Mouse (Mus musculus): ENCODE measurements at regions not wholly inside any gene's neighbourhood (a gene's known extent, or its start where the extent isn't known, plus 50 kb on each side); places are given as distances from the start of the nearest gene placed in this dataset.

- Histone ChIP-seq H3K9ac (no peak overlapping the region), H3K27me3 (no peaks in the 10 kb centered on the region), H3K9me3 (no peaks in the 10 kb centered on the region), H3K36me3 (replicated peaks) (no peaks in the 10 kb centered on the region), H3K4me2 (no peak overlapping the region), H3K4me3 (replicated peaks) (no peak overlapping the region), H3K4me1 (no peaks in the 10 kb centered on the region), H3K27ac (no peak overlapping the region)
- ATAC-seq (ENCODE audit: low FRiP score) = no peak
- 31% methylated on average over 3 of the region's 3 CpGs for WGBS
These were observed 56.7 kb upstream of the Igsf9b start for GRCm38 (mm10) chr9:27242325-27242724.

GRCm38 (mm10) chr9:27240926-27241325 lies 58.1 kb upstream of the Igsf9b start:
- H3K9ac ChIP-seq = no peak overlapping the region
- H3K4me2 ChIP-seq = no peak overlapping the region
- H3K4me1 ChIP-seq = no peaks in the 10 kb centered on the region
- ATAC-seq (ENCODE audit: low FRiP score) = no peak
- H3K36me3 ChIP-seq (replicated peaks) = no peaks in the 10 kb centered on the region
- H3K4me3 ChIP-seq (replicated peaks) = no peak overlapping the region
- H3K27me3 ChIP-seq = no peaks in the 10 kb centered on the region
- H3K9me3 ChIP-seq = no peaks in the 10 kb centered on the region
- H3K27ac ChIP-seq = no peak overlapping the region
- 71% methylated on average over 3 of the region's 3 CpGs for WGBS

- no peak overlapping the region for H3K4me2 ChIP-seq
- H3K36me3 ChIP-seq (replicated peaks) = no peaks in the 10 kb centered on the region
- no peaks in the 10 kb centered on the region for H3K27me3 ChIP-seq
- ATAC-seq (ENCODE audit: low FRiP score) = no peak
- no peak overlapping the region for H3K4me3 ChIP-seq (replicated peaks)
- H3K9me3 ChIP-seq = no peaks in the 10 kb centered on the region
- WGBS = 85% methylated on average over 3 of the region's 3 CpGs
- H3K9ac ChIP-seq = no peak overlapping the region
- no peaks in the 10 kb centered on the region for H3K4me1 ChIP-seq
- no peak overlapping the region for H3K27ac ChIP-seq
These were observed 58.5 kb upstream of the Igsf9b start for GRCm38 (mm10) chr9:27240491-27240890.

- H3K27me3 ChIP-seq = no peaks in the 10 kb centered on the region
- WGBS = 24% methylated on average over 4 of the region's 4 CpGs
- H3K4me1 ChIP-seq = no peaks in the 10 kb centered on the region
- H3K9me3 ChIP-seq = no peaks in the 10 kb centered on the region
- no peak overlapping the region for H3K4me2 ChIP-seq
- no peak overlapping the region for H3K4me3 ChIP-seq (replicated peaks)
- no peaks in the 10 kb centered on the region for H3K36me3 ChIP-seq (replicated peaks)
- peak; percentile 60; the same call in 1 of the 2 replicates for ATAC-seq (ENCODE audit: low FRiP score)
- no peak overlapping the region for H3K27ac ChIP-seq
- no peak overlapping the region for H3K9ac ChIP-seq
These were observed 66.3 kb upstream of the Igsf9b start for GRCm38 (mm10) chr9:27232692-27233091.

GRCm38 (mm10) chr9:27227458-27227857 lies 71.5 kb upstream of the Igsf9b start:
- WGBS = 93% methylated on average over 7 of the region's 7 CpGs
- no peak for ATAC-seq (ENCODE audit: low FRiP score)
- H3K27ac ChIP-seq = no peak overlapping the region

GRCm38 (mm10) chr9:27221183-27221582 lies 66.0 kb upstream of the Jam3 start:
- no peak overlapping the region for H3K27ac ChIP-seq
- H3K36me3 ChIP-seq (replicated peaks) = no peaks in the 10 kb centered on the region
- H3K9ac ChIP-seq = no peak overlapping the region
- H3K9me3 ChIP-seq = peaks cover 4% of the 10 kb centered on the region; the same call in 1 of the 2 replicates
- WGBS = 84% methylated on average over 7 of the region's 7 CpGs
- no peak overlapping the region for H3K4me3 ChIP-seq (replicated peaks)
- no peaks in the 10 kb centered on the region for H3K4me1 ChIP-seq
- no peak for ATAC-seq (ENCODE audit: low FRiP score)
- H3K4me2 ChIP-seq = no peak overlapping the region
- no peaks in the 10 kb centered on the region for H3K27me3 ChIP-seq

More at GRCm38 (mm10) chr9:27227458-27227857, 71.5 kb upstream of the Igsf9b start:
- Histone ChIP-seq H3K36me3 (replicated peaks) (no peaks in the 10 kb centered on the region), H3K4me1 (no peaks in the 10 kb centered on the region), H3K9ac (no peak overlapping the region), H3K4me3 (replicated peaks) (no peak overlapping the region), H3K27me3 (no peaks in the 10 kb centered on the region), H3K9me3 (no peaks in the 10 kb centered on the region), H3K4me2 (no peak overlapping the region)

GRCm38 (mm10) chr9:27216024-27216423 lies 60.8 kb upstream of the Jam3 start:
- Histone ChIP-seq H3K36me3 (replicated peaks) (no peaks in the 10 kb centered on the region), H3K27ac (no peak overlapping the region), H3K4me2 (no peak overlapping the region), H3K4me3 (replicated peaks) (no peak overlapping the region), H3K9ac (no peak overlapping the region), H3K4me1 (no peaks in the 10 kb centered on the region), H3K9me3 (peaks cover under 1% of the 10 kb centered on the region; the same call in 1 of the 2 replicates), H3K27me3 (peaks cover 4% of the 10 kb centered on the region; the same call in 1 of the 2 replicates)
- 90% methylated on average over 7 of the region's 7 CpGs for WGBS
- no peak for ATAC-seq (ENCODE audit: low FRiP score)

GRCm38 (mm10) chr9:27214023-27214422 lies 58.8 kb upstream of the Jam3 start:
- no peaks in the 10 kb centered on the region for H3K36me3 ChIP-seq (replicated peaks)
- no peak overlapping the region for H3K9ac ChIP-seq
- peaks cover 4% of the 10 kb centered on the region; the same call in 1 of the 2 replicates for H3K27me3 ChIP-seq
- no peak overlapping the region for H3K4me2 ChIP-seq
- 83% methylated on average over 3 of the region's 3 CpGs for WGBS
- no peak for ATAC-seq (ENCODE audit: low FRiP score)
- H3K9me3 ChIP-seq = no peaks in the 10 kb centered on the region
- H3K4me1 ChIP-seq = no peaks in the 10 kb centered on the region
- H3K27ac ChIP-seq = no peak overlapping the region
- no peak overlapping the region for H3K4me3 ChIP-seq (replicated peaks)

- Histone ChIP-seq H3K4me3 (replicated peaks) (no peak overlapping the region), H3K27me3 (peaks cover 27% of the 10 kb centered on the region; the same call in 1 of the 2 replicates), H3K4me2 (no peak overlapping the region), H3K27ac (no peak overlapping the region), H3K9ac (no peak overlapping the region), H3K4me1 (peaks cover 6% of the 10 kb centered on the region), H3K9me3 (no peaks in the 10 kb centered on the region), H3K36me3 (replicated peaks) (no peaks in the 10 kb centered on the region)
- ATAC-seq (ENCODE audit: low FRiP score) = no peak
- WGBS = 81% methylated on average over 3 of the region's 3 CpGs
These were observed 53.6 kb upstream of the Jam3 start for GRCm38 (mm10) chr9:27208840-27209239.

Measured in forebrain, embryonic 12.5 days (tissue).